Mouse (Mus musculus) heart, postnatal 0 days (tissue): ENCODE results near the gene Kptn.

ENCODE experiments used
- CTCF ChIP-seq: IDR thresholded peaks from 2 replicates; pipeline ENCODE4 v1.5.1; 2016; ENCODE audit warnings: antibody characterized with exemption, control low read depth, low read depth
- EP300 ChIP-seq: IDR thresholded peaks from 2 replicates; pipeline ENCODE4 v1.6.1; 2016; ENCODE audit warnings: antibody characterized with exemption, low read depth

DNA sequence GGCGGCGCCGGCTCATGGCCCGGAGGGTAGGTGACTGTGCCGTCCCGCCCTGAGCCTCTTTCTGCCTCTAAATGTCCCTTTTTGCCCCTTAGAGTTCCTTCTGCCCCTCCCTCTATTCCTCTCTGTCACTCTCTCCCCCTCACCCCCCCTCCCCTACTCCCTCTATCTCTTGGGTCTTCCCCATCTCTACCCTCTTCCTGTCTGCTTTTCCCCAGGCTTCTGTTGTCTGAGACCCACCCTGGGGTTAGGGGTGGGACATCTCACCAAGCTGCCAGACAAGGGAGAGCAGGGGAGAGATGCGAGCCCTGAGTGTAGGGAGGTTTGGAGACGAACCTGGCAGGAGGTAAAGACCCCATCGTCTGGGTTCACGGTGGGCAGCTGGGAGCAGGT is 55.8 kb downstream of the Kptn start:
- TF ChIP-seq EP300 (no peak), CTCF (no peak)
